Mouse (Mus musculus) hindbrain, embryonic 10.5 days (tissue): ENCODE measurements around the gene Lamc2. TPM values are rescaled to one million over a fixed set of nuclear protein-coding genes. Genes with fewer than 3 reads are reported as not detected.

Experiments used
- DNase-seq: peaks from one replicate; pipeline ENCODE4 v3.0.0-alpha.2; 2017; ENCODE audit warnings: low spot score
- H3K27ac ChIP-seq: fragments of 300-500 bp; sonication (generic); 2 replicates; pipeline ENCODE4 v1.5.1; 2016; ENCODE audit warnings: mild to moderate bottlenecking, moderate library complexity
- H3K27me3 ChIP-seq: fragments of 300-500 bp; sonication (generic); 2 replicates; pipeline ENCODE4 v1.6.1; 2016; ENCODE audit warnings: mild to moderate bottlenecking; ENCODE audit not compliant: poor library complexity, insufficient read depth, severe bottlenecking
- H3K36me3 ChIP-seq: fragments of 300-500 bp; sonication (generic); 2 replicates; pipeline ENCODE4 v1.6.1; 2016; ENCODE audit warnings: mild to moderate bottlenecking, moderate library complexity
- H3K4me1 ChIP-seq: fragments of 300-500 bp; sonication (generic); replicated peaks from 2 replicates; pipeline ENCODE4 v1.6.1; 2016; ENCODE audit warnings: mild to moderate bottlenecking
- H3K4me3 ChIP-seq: fragments of 300-500 bp; sonication (generic); 2 replicates; pipeline ENCODE4 v1.5.1; 2016; ENCODE audit warnings: mild to moderate bottlenecking, moderate library complexity
- H3K9me3 ChIP-seq: fragments of 300-500 bp; sonication (generic); 2 replicates; pipeline ENCODE4 v1.6.1; 2016; ENCODE audit warnings: mild to moderate bottlenecking, moderate library complexity
- WGBS: fragments of 180-500 bp; shearing (Covaris S2); methylation state at CpG from one replicate; pipeline ENCODE4 v1.1.7; 2016; 5-methylcytosine and 5-hydroxymethylcytosine counted together
- polyA plus RNA-seq: library from polyadenylated mRNA; unstranded; fragments of >200 nt; fragmentation: Nextera tagmentation; extraction: Ambion mirVana; gene quantifications from 2 replicates; pipeline ENCODE4 v1.2.1, GENCODE M21; 2016

Lamc2 gene
- polyA plus RNA-seq, 1 experiment from 2014 or later = 2.3 TPM

GRCm38 (mm10) chr1:153136647-153137046, 49.6 kb downstream of the Lamc2 start:
- WGBS = 89% methylated on average over 13 of the region's 13 CpGs
- H3K36me3 ChIP-seq = no peaks in the 10 kb centered on the region
- H3K4me3 ChIP-seq = no peak overlapping the region

GRCm38 (mm10) chr1:153133865-153134781, 52.1 kb downstream of the Lamc2 start:
- H3K27ac ChIP-seq = peak overlapping the region; percentile 81
- WGBS = 25% methylated on average over 9 of the region's 9 CpGs
- no peak overlapping the region for H3K4me3 ChIP-seq
- DNase-seq = peak; percentile 10
- H3K36me3 ChIP-seq = no peaks in the 10 kb centered on the region
- no peaks in the 10 kb centered on the region for H3K9me3 ChIP-seq
- no peaks in the 10 kb centered on the region for H3K27me3 ChIP-seq
- peaks cover 37% of the 10 kb centered on the region for H3K4me1 ChIP-seq

More at GRCm38 (mm10) chr1:153136647-153137046, 49.6 kb downstream of the Lamc2 start:
- no peak for DNase-seq
- no peaks in the 10 kb centered on the region for H3K27me3 ChIP-seq
- H3K27ac ChIP-seq = no peak overlapping the region; the same call in 1 of the 2 replicates
- no peaks in the 10 kb centered on the region for H3K9me3 ChIP-seq
- peaks cover 42% of the 10 kb centered on the region for H3K4me1 ChIP-seq

GRCm38 (mm10) chr1:153129992-153130713, 56.1 kb downstream of the Lamc2 start:
- Histone ChIP-seq H3K4me3 (no peak overlapping the region), H3K9me3 (no peaks in the 10 kb centered on the region), H3K27me3 (peaks cover 3% of the 10 kb centered on the region; the same call in 1 of the 2 replicates), H3K36me3 (no peaks in the 10 kb centered on the region), H3K4me1 (peaks cover 27% of the 10 kb centered on the region), H3K27ac (no peak overlapping the region)
- no peak for DNase-seq
- WGBS = 89% methylated on average over 11 of the region's 11 CpGs

- H3K27ac ChIP-seq = no peak overlapping the region
- no peaks in the 10 kb centered on the region for H3K36me3 ChIP-seq
- no peaks in the 10 kb centered on the region for H3K9me3 ChIP-seq
- no peak overlapping the region for H3K4me3 ChIP-seq
- no peak for DNase-seq
- WGBS = 75% methylated on average over 8 of the region's 8 CpGs
- peaks cover 13% of the 10 kb centered on the region; the same call in 1 of the 2 replicates for H3K4me1 ChIP-seq
- peaks cover 3% of the 10 kb centered on the region; the same call in 1 of the 2 replicates for H3K27me3 ChIP-seq
These were observed 57.5 kb downstream of the Lamc2 start for GRCm38 (mm10) chr1:153128780-153129179.

- no peaks in the 10 kb centered on the region for H3K9me3 ChIP-seq
- H3K27ac ChIP-seq = no peak overlapping the region
- peaks cover 1% of the 10 kb centered on the region; the same call in 1 of the 2 replicates for H3K4me1 ChIP-seq
- H3K36me3 ChIP-seq = no peaks in the 10 kb centered on the region
- peaks cover 3% of the 10 kb centered on the region; the same call in 1 of the 2 replicates for H3K27me3 ChIP-seq
- DNase-seq = no peak
- WGBS = 83% methylated on average over 4 of the region's 4 CpGs
- H3K4me3 ChIP-seq = no peak overlapping the region
These were observed 58.6 kb downstream of the Lamc2 start for GRCm38 (mm10) chr1:153127622-153128021.

GRCm38 (mm10) chr1:153126491-153127381, 59.5 kb downstream of the Lamc2 start:
- 87% methylated on average over 15 of the region's 15 CpGs for WGBS
- H3K9me3 ChIP-seq = no peaks in the 10 kb centered on the region
- H3K36me3 ChIP-seq = no peaks in the 10 kb centered on the region
- no peaks in the 10 kb centered on the region for H3K4me1 ChIP-seq
- H3K27ac ChIP-seq = no peak overlapping the region
- no peak for DNase-seq
- peaks cover 3% of the 10 kb centered on the region; the same call in 1 of the 2 replicates for H3K27me3 ChIP-seq
- no peak overlapping the region for H3K4me3 ChIP-seq

GRCm38 (mm10) chr1:153125287-153126275, 60.7 kb downstream of the Lamc2 start:
- Histone ChIP-seq H3K4me1 (no peaks in the 10 kb centered on the region), H3K36me3 (no peaks in the 10 kb centered on the region), H3K9me3 (no peaks in the 10 kb centered on the region), H3K27me3 (peaks cover 3% of the 10 kb centered on the region; the same call in 1 of the 2 replicates), H3K27ac (no peak overlapping the region), H3K4me3 (no peak overlapping the region)
- no peak for DNase-seq
- 77% methylated on average over 8 of the region's 8 CpGs for WGBS

- Histone ChIP-seq H3K36me3 (no peaks in the 10 kb centered on the region), H3K27me3 (peaks cover 3% of the 10 kb centered on the region; the same call in 1 of the 2 replicates), H3K27ac (no peak overlapping the region), H3K4me1 (no peaks in the 10 kb centered on the region), H3K9me3 (no peaks in the 10 kb centered on the region), H3K4me3 (no peak overlapping the region)
- no peak for DNase-seq
- 91% methylated on average over 5 of the region's 5 CpGs for WGBS
These were observed 61.7 kb downstream of the Lamc2 start for GRCm38 (mm10) chr1:153124502-153124901.

GRCm38 (mm10) chr1:153122764-153123163, 63.5 kb downstream of the Lamc2 start:
- Histone ChIP-seq H3K4me3 (no peak overlapping the region), H3K4me1 (no peaks in the 10 kb centered on the region), H3K27me3 (no peaks in the 10 kb centered on the region), H3K36me3 (no peaks in the 10 kb centered on the region), H3K27ac (no peak overlapping the region), H3K9me3 (no peaks in the 10 kb centered on the region)
- WGBS = 88% methylated on average over 4 of the region's 4 CpGs
- DNase-seq = no peak

GRCm38 (mm10) chr1:153121320-153121719, 64.9 kb downstream of the Lamc2 start:
- Histone ChIP-seq H3K4me1 (no peaks in the 10 kb centered on the region), H3K9me3 (no peaks in the 10 kb centered on the region), H3K36me3 (no peaks in the 10 kb centered on the region), H3K27ac (no peak overlapping the region), H3K4me3 (no peak overlapping the region), H3K27me3 (no peaks in the 10 kb centered on the region)
- WGBS = 90% methylated on average over 5 of the region's 5 CpGs
- no peak for DNase-seq

GRCm38 (mm10) chr1:153120544-153120943, 65.7 kb downstream of the Lamc2 start:
- Histone ChIP-seq H3K4me3 (no peak overlapping the region), H3K4me1 (no peaks in the 10 kb centered on the region), H3K27ac (no peak overlapping the region), H3K9me3 (no peaks in the 10 kb centered on the region), H3K36me3 (no peaks in the 10 kb centered on the region), H3K27me3 (no peaks in the 10 kb centered on the region)
- 82% methylated on average over 6 of the region's 6 CpGs for WGBS
- no peak for DNase-seq
